Mouse (Mus musculus) hindbrain, embryonic 10.5 days (tissue): ENCODE data around the gene Tomm70a. TPM values are rescaled to one million over a fixed set of nuclear protein-coding genes. Genes with fewer than 3 reads are reported as not detected.
"Not testable (repeated sequence)": the region's sequence is repeated elsewhere in the genome, so short reads cannot be mapped to it uniquely, and the experiment has no call there.

Source experiments
- DNase-seq: peaks from one replicate; pipeline ENCODE4 v3.0.0-alpha.2; 2017; ENCODE audit warnings: low spot score
- H3K27ac ChIP-seq: fragments of 300-500 bp; sonication (generic); 2 replicates; pipeline ENCODE4 v1.5.1; 2016; ENCODE audit warnings: mild to moderate bottlenecking, moderate library complexity
- H3K27me3 ChIP-seq: fragments of 300-500 bp; sonication (generic); 2 replicates; pipeline ENCODE4 v1.6.1; 2016; ENCODE audit warnings: mild to moderate bottlenecking; ENCODE audit not compliant: poor library complexity, insufficient read depth, severe bottlenecking
- H3K36me3 ChIP-seq: fragments of 300-500 bp; sonication (generic); 2 replicates; pipeline ENCODE4 v1.6.1; 2016; ENCODE audit warnings: mild to moderate bottlenecking, moderate library complexity
- H3K4me1 ChIP-seq: fragments of 300-500 bp; sonication (generic); replicated peaks from 2 replicates; pipeline ENCODE4 v1.6.1; 2016; ENCODE audit warnings: mild to moderate bottlenecking
- H3K4me3 ChIP-seq: fragments of 300-500 bp; sonication (generic); 2 replicates; pipeline ENCODE4 v1.5.1; 2016; ENCODE audit warnings: mild to moderate bottlenecking, moderate library complexity
- H3K9me3 ChIP-seq: fragments of 300-500 bp; sonication (generic); 2 replicates; pipeline ENCODE4 v1.6.1; 2016; ENCODE audit warnings: mild to moderate bottlenecking, moderate library complexity
- WGBS: fragments of 180-500 bp; shearing (Covaris S2); methylation state at CpG from one replicate; pipeline ENCODE4 v1.1.7; 2016; 5-methylcytosine and 5-hydroxymethylcytosine counted together
- polyA plus RNA-seq: library from polyadenylated mRNA; unstranded; fragments of >200 nt; fragmentation: Nextera tagmentation; extraction: Ambion mirVana; gene quantifications from 2 replicates; pipeline ENCODE4 v1.2.1, GENCODE M21; 2016

The Tomm70a gene
- polyA plus RNA-seq, 1 experiment from 2014 or later, result 48.9 TPM

GRCm38 (mm10) chr16:57159835-57160234 lies 38.3 kb downstream of the Tomm70a start:
- Histone ChIP-seq H3K4me3 (no peak overlapping the region), H3K36me3 (peaks cover 79% of the 10 kb centered on the region), H3K27ac (no peak overlapping the region), H3K4me1 (no peaks in the 10 kb centered on the region), H3K9me3 (no peaks in the 10 kb centered on the region), H3K27me3 (no peaks in the 10 kb centered on the region)
- 66% methylated on average over 7 of the region's 7 CpGs for WGBS
- no peak for DNase-seq

GRCm38 (mm10) chr16:57162841-57163240 lies 41.3 kb downstream of the Tomm70a start:
- H3K4me3 ChIP-seq, result no peak overlapping the region
- no peaks in the 10 kb centered on the region for H3K9me3 ChIP-seq
- DNase-seq, result no peak
- peaks cover 50% of the 10 kb centered on the region for H3K36me3 ChIP-seq
- H3K27ac ChIP-seq, result no peak overlapping the region
- peaks cover 7% of the 10 kb centered on the region for H3K4me1 ChIP-seq
- no peaks in the 10 kb centered on the region for H3K27me3 ChIP-seq
- 88% methylated on average over 5 of the region's 5 CpGs for WGBS

- WGBS, result 95% methylated on average over 1 of the region's 1 CpGs
- Histone ChIP-seq H3K9me3 (no peaks in the 10 kb centered on the region), H3K27me3 (no peaks in the 10 kb centered on the region), H3K36me3 (peaks cover 41% of the 10 kb centered on the region), H3K4me3 (no peak overlapping the region), H3K4me1 (peaks cover 15% of the 10 kb centered on the region), H3K27ac (no peak overlapping the region)
- no peak for DNase-seq
Observed at GRCm38 (mm10) chr16:57163694-57164093, 42.2 kb downstream of the Tomm70a start.

GRCm38 (mm10) chr16:57165157-57165556 lies 43.7 kb downstream of the Tomm70a start:
- Histone ChIP-seq H3K27ac (no peak overlapping the region), H3K9me3 (no peaks in the 10 kb centered on the region), H3K36me3 (peaks cover 30% of the 10 kb centered on the region), H3K4me1 (peaks cover 18% of the 10 kb centered on the region), H3K4me3 (no peak overlapping the region), H3K27me3 (no peaks in the 10 kb centered on the region)
- 95% methylated on average over 5 of the region's 5 CpGs for WGBS
- DNase-seq, result no peak

GRCm38 (mm10) chr16:57166086-57166485 lies 44.6 kb downstream of the Tomm70a start:
- Histone ChIP-seq H3K36me3 (peaks cover 27% of the 10 kb centered on the region), H3K27me3 (no peaks in the 10 kb centered on the region), H3K4me1 (peaks cover 18% of the 10 kb centered on the region), H3K27ac (no peak overlapping the region), H3K9me3 (no peaks in the 10 kb centered on the region), H3K4me3 (peak overlapping the region; percentile 68)
- DNase-seq, result no peak
- 89% methylated on average over 6 of the region's 6 CpGs for WGBS

GRCm38 (mm10) chr16:57166611-57167513 lies 45.4 kb downstream of the Tomm70a start, which contains the start of gene Nit2:
Nit2 (minus strand) TSS chr16:57167341.
- peak within 1 kb of the TSS; percentile 68 for H3K4me3 ChIP-seq
- DNase-seq, result peak; percentile 94
- H3K4me1 ChIP-seq, result peaks cover 18% of the 10 kb centered on the region
- H3K9me3 ChIP-seq, result no peaks in the 10 kb centered on the region
- H3K36me3 ChIP-seq, result peaks cover 22% of the 10 kb centered on the region
- peak within 1 kb of the TSS; percentile 89 for H3K27ac ChIP-seq
- under 1% methylated on average over 58 of the region's 58 CpGs for WGBS
- H3K27me3 ChIP-seq, result no peaks in the 10 kb centered on the region

GRCm38 (mm10) chr16:57167514-57167912 lies 46.0 kb downstream of the Tomm70a start:
- Histone ChIP-seq H3K27ac (peak overlapping the region; percentile 89), H3K4me1 (peaks cover 18% of the 10 kb centered on the region), H3K4me3 (peak overlapping the region; percentile 68), H3K27me3 (no peaks in the 10 kb centered on the region), H3K9me3 (no peaks in the 10 kb centered on the region), H3K36me3 (peaks cover 18% of the 10 kb centered on the region)
- 41% methylated on average over 5 of the region's 5 CpGs for WGBS
- no peak for DNase-seq

- DNase-seq, result peak; percentile 39
- peak overlapping the region; percentile 59; the same call in 1 of the 2 replicates for H3K27ac ChIP-seq
Observed at GRCm38 (mm10) chr16:57168236-57168635, 46.7 kb downstream of the Tomm70a start.

GRCm38 (mm10) chr16:57171161-57171560 lies 49.7 kb downstream of the Tomm70a start:
- DNase-seq, result no peak
- Histone ChIP-seq H3K4me1 (peaks cover 21% of the 10 kb centered on the region), H3K4me3 (no peak overlapping the region), H3K9me3 (no peaks in the 10 kb centered on the region), H3K36me3 (peaks cover 19% of the 10 kb centered on the region), H3K27ac (no peak overlapping the region), H3K27me3 (no peaks in the 10 kb centered on the region)
- WGBS, result 90% methylated on average over 8 of the region's 8 CpGs

More at GRCm38 (mm10) chr16:57168236-57168635, 46.7 kb downstream of the Tomm70a start:
- Histone ChIP-seq H3K36me3 (peaks cover 15% of the 10 kb centered on the region), H3K27me3 (no peaks in the 10 kb centered on the region), H3K9me3 (no peaks in the 10 kb centered on the region), H3K4me3 (no peak overlapping the region), H3K4me1 (peaks cover 18% of the 10 kb centered on the region)
- WGBS, result 43% methylated on average over 4 of the region's 4 CpGs

- no peak for DNase-seq
- H3K9me3 ChIP-seq, result no peaks in the 10 kb centered on the region
- H3K4me1 ChIP-seq, result peaks cover 21% of the 10 kb centered on the region
- no peak overlapping the region for H3K4me3 ChIP-seq
- H3K27ac ChIP-seq, result no peak overlapping the region
- H3K36me3 ChIP-seq, result peaks cover 23% of the 10 kb centered on the region
- 94% methylated on average over 6 of the region's 6 CpGs for WGBS
- H3K27me3 ChIP-seq, result no peaks in the 10 kb centered on the region
Observed at GRCm38 (mm10) chr16:57171570-57171969, 50.1 kb downstream of the Tomm70a start.

GRCm38 (mm10) chr16:57174480-57174879 lies 53.0 kb downstream of the Tomm70a start:
- not testable (repeated sequence) for H3K9me3 ChIP-seq, H3K27me3 ChIP-seq, H3K4me1 ChIP-seq, H3K27ac ChIP-seq, DNase-seq, H3K4me3 ChIP-seq
- peaks cover 34% of the 10 kb centered on the region for H3K36me3 ChIP-seq

GRCm38 (mm10) chr16:57175751-57176150 lies 54.2 kb downstream of the Tomm70a start:
- DNase-seq, result no peak
- 70% methylated on average over 2 of the region's 2 CpGs for WGBS
- no peaks in the 10 kb centered on the region for H3K27me3 ChIP-seq
- no peak overlapping the region for H3K4me3 ChIP-seq
- peaks cover 3% of the 10 kb centered on the region; the same call in 1 of the 2 replicates for H3K4me1 ChIP-seq
- H3K36me3 ChIP-seq, result peaks cover 38% of the 10 kb centered on the region
- no peak overlapping the region for H3K27ac ChIP-seq
- no peaks in the 10 kb centered on the region for H3K9me3 ChIP-seq

GRCm38 (mm10) chr16:57176276-57176675 lies 54.8 kb downstream of the Tomm70a start:
- WGBS, result 92% methylated on average over 7 of the region's 7 CpGs
- H3K4me1 ChIP-seq, result peaks cover 3% of the 10 kb centered on the region; the same call in 1 of the 2 replicates
- H3K9me3 ChIP-seq, result no peaks in the 10 kb centered on the region
- DNase-seq, result no peak
- peaks cover 39% of the 10 kb centered on the region for H3K36me3 ChIP-seq
- no peak overlapping the region for H3K4me3 ChIP-seq
- H3K27me3 ChIP-seq, result no peaks in the 10 kb centered on the region
- no peak overlapping the region for H3K27ac ChIP-seq
